Mouse (Mus musculus) kidney, adult 18-20 months (tissue): ENCODE measurements at regions not wholly inside any gene's neighbourhood (a gene's known extent, or its start where the extent isn't known, plus 50 kb on each side); places are given as distances from the start of the nearest gene placed in this dataset.
A peak's percentile ranks its signal among the peaks of the same experiment; 100 is the strongest.
"Not testable (repeated sequence)": the region's sequence is repeated elsewhere in the genome, so short reads cannot be mapped to it uniquely, and the experiment has no call there.

Experiments
- DNase-seq: peaks from one replicate; pipeline ENCODE4 v3.0.0; 2021

- no peak for DNase-seq
These were observed 90.0 kb upstream of the Zcchc2 start for GRCm38 (mm10) chr1:105900158-105900557.

- no peak for DNase-seq
These were observed 89.3 kb upstream of the Zcchc2 start for GRCm38 (mm10) chr1:105900920-105901319.

DNA sequence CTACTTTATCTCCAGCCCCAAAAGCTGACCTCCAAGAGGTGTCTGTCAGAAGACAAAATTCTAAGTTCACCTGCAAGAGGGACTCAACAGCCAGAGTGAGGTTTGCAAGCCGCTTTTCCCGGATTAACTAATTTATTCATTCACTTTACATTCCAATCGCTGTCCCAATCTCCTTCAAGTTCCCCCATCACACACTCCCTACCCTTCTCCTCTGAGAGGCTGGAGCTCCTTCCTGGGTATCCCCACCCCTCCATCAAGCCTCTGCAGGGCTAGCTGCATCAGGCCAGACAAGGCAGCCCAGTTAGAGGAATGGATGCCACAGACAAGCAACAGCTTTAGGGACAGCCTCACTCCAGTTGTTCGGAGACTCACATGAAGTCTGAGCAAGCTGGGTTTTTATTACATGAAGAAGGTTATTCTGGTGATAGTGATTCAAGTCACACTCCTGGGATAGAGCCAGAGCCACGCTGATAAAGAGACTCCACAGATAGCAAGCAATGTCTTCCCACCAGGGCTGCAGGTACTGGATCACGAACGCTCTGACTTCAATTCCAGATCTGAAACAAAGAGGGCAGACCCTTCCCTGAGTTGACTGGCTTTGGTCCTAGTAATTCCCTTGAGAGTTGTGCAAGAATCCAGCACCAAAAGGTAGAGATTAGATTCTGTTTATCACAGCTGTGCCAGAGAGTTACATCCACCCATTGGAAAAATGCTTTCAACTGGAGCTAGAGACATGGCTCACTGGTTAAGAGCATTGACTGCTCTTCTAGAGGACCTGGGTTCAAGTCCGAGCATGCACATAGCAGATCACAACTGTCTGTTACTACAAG is 86.7 kb upstream of the Zcchc2 start:
- DNase-seq: no peak

- DNase-seq: no peak
These were observed 85.5 kb upstream of the Zcchc2 start for GRCm38 (mm10) chr1:105904737-105905136.

GRCm38 (mm10) chr1:105905785-105906426 is 84.3 kb upstream of the Zcchc2 start:
- no peak for DNase-seq

DNA sequence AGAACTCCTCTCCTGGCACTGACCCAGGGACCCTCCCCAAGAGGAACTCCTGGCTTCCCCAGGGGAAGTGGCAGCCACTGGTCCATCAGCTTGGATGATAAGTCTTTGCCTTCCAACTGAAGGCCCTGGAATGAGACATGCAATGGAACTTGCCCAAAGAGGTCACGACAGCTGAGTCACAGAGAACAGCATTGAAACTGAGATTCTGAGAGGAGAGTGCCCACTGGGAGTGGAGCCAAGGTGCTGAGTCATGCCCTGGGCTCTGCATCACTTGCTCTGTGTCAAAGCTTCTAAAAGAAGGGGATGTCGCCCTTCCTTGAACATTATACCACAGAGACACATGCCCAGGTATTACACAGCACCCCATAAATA is 83.8 kb upstream of the Zcchc2 start:
- peak; percentile 22 for DNase-seq

GRCm38 (mm10) chr1:105908029-105908876 is 82.0 kb upstream of the Zcchc2 start:
- DNase-seq: peak; percentile 30

DNA sequence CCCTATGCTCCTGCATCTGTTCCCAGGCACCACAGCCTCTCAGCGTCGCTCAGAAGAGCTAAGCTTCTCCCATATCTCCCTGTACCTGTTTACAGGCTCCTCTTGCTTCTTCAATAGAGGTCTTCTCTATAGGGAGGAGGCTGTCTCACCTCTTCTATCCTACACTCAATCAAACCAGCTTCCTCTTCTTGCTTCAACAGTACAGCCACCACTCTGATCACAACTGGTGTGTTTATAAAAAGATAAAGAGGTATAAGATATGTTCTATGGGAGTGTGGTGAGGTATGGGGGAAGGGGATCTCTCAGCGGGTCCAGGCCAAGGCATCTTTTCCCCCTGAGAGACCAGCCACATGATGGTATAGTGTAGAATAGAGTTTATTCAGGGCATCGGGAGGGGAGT is 81.1 kb upstream of the Zcchc2 start:
- DNase-seq: no peak

DNA sequence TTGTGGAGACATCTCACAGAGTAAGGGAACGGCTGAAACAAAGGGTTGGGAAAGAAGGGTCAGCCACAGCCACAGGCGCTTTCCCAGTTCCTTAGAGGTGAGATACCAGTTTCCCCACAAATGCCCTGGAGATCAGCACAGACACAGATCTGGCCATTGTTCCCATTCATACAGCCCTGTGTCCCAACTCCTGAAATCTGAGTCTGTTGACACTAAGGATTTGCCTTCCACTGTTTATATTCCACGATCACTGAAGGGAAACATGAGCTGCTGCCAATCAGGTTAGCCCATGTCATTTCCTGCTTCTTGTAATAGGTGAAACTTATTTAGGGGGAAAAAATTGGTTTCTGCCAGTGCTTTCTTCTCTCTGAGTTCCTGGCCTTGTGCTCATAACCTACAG is 78.5 kb upstream of the Zcchc2 start:
- DNase-seq: no peak

GRCm38 (mm10) chr1:105921842-105922241 is 68.4 kb upstream of the Zcchc2 start:
- no peak for DNase-seq

DNA sequence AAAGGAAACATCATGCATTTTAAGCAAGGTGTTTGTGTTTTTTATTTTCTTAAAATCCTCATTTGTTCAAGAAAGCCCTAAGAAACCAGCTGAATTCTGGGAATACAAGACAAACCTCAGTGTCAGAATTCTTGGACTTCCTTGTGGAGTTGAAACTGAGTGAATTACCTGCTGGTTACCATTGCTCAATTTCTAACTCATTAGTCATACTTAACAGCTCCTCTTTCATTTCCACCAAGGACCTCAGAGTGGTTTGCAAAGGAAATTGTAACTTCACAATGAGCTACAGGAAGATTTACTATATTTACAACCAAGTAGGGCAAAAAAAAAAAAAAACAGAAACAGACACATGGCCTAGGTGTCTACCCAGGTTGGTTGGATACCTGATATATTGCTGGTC is 67.6 kb upstream of the Zcchc2 start:
- DNase-seq: no peak

GRCm38 (mm10) chr1:105923001-105923400 is 67.2 kb upstream of the Zcchc2 start:
- no peak for DNase-seq

DNA sequence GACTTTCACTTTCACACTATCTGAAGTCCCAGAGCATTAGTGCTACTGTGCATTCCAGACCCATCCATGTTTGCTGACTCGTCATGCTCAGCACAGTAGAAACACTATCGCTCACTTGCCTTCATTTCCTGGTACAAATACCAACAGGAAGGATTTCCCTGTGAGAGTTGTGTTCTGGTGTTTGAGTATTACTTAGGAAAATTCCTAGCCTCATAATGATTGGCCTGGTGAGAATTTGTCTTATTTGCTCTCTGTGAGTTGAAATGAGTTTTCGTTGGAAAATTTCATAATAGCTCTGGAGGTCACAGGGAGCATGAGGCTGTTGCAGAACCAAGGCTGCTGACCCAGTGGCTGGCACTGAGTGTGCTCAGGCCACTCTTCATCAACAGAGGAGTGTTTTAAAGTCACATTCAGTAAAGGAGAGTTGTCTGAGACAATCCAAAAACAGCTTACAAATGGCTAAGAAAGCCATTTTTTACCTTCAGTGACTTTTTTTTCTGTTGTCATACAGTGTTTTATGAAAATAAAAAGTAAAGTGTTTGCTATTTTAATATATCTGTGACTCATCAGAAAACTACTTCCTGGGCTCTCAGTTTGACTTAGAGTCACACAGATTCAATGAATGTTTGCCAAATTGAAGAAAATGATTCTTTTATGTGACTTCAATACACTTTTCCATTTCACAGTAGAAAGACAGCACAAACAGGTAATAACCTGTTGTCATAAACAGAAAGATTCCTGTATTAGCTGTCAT is 64.4 kb upstream of the Zcchc2 start:
- DNase-seq: no peak

- DNase-seq: no peak
These were observed 63.3 kb upstream of the Zcchc2 start for GRCm38 (mm10) chr1:105926871-105927270.

DNA sequence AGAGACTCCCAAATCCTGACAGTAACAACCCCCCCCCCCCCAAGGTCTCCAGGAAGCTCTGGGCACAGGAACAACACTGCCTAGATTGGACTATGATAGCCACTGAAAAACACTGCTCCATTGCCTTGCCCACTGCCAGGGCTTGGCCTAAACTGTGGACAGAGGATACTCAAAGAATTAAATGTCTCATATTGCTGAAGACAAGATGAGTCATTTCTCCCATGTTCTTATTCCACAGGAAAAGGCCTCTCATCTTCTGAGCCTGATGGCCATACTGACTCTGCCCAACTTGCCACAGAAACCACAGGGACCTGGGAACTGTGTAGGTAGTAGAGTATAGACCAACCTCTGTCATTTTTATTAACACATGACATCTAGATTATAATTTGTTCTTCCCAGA is 59.4 kb upstream of the Zcchc2 start:
- DNase-seq: no peak

DNA sequence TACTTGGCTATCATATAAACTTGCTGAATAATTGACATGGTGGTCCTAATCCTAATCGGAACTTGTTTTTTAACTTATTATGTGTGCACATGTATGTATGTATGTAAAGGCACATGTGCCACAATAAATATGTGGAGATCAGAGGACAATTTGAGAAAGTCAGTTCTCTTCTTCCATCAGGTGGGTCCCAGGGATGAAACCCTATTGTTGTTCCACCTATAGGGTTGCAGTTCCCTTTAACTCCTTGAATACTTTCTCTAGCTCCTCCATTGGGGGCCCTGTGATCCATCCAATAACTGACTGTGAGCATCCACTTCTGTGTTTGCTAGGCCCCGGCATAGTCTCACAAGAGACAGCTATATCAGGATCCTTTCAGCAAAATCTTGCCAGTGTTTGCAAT is 56.0 kb upstream of the Zcchc2 start:
- not testable (repeated sequence) for DNase-seq
